Mouse (Mus musculus) E14TG2a.4 (cell line): ENCODE results near the gene Ccnb1.

Source experiments
- CTCF ChIP-seq: conservative IDR thresholded peaks from 2 replicates; pipeline ENCODE4 v1.5.1; 2014; ENCODE audit warnings: low read length
- NANOG ChIP-seq: IDR thresholded peaks from 2 replicates; pipeline ENCODE4 v1.6.1; 2014; ENCODE audit warnings: borderline replicate concordance, low read length, mixed read lengths
- POU5F1 ChIP-seq: IDR thresholded peaks from 2 replicates; pipeline ENCODE4 v1.6.1; 2014; ENCODE audit warnings: low read length, borderline replicate concordance

DNA sequence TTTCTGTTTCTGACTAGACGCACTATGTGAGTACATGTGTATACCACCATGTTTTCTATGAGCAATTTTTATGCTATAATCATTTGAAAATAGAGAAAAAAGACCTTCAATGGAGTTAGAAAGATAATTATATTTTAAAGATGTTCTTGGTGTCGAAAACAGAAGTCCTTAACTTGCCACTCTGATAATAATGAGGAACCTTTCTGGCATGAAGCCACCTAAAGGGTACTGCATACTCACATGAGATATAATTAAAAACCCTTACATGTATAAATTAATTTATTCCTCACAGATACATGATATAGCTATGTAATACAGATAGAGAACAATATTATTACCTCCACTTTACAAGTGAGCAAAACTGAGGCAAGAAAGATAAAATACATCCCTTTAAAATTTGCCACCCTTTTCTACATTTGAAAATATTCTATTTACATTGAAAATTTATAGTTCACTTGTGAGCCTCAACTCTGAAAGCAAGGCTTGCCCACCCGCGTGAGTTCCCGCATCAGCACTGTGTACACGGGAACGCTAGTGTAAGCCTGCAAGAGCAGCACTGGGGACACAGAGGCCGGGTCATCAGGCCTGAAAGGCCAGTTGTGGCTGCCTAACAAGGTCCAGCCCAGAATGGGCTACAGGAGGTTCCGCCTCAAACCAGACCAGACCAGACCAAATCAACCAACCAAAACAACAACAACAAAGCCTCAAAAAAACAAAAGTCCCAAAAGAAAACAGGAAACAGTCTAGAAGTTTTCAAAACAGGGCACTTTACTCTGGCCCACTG, 39.4 kb upstream of the Ccnb1 start:
- TF ChIP-seq CTCF: no peak
- TF ChIP-seq NANOG: no peak
- TF ChIP-seq POU5F1: no peak
